Mouse (Mus musculus) intestine, embryonic 14.5 days (tissue): Measurements from ENCODE around the gene Rnf111. TPM values are rescaled to one million over a fixed set of nuclear protein-coding genes. Genes with fewer than 3 reads are reported as not detected.

Experiments
- ATAC-seq: fragments of 200-750 bp; cut with Nextera tagmentation; replicated peaks from 2 replicates; pipeline ENCODE4 v1.8.0; 2017; ENCODE audit warnings: low read depth, moderate number of reproducible peaks, moderate TSS enrichment, moderate library complexity; ENCODE audit not compliant: low FRiP score, low TSS enrichment
- DNase-seq: peaks from one replicate; pipeline ENCODE4 v3.0.0-alpha.2; 2018; ENCODE audit warnings: low spot score
- H3K27ac ChIP-seq: fragments of 300-500 bp; sonication (generic); 2 replicates; pipeline ENCODE4 v1.5.1; 2014; ENCODE audit warnings: low read depth, mild to moderate bottlenecking, control low read depth
- H3K27me3 ChIP-seq: fragments of 300-500 bp; sonication (generic); replicated peaks from 2 replicates; pipeline ENCODE4 v1.6.1; 2014; ENCODE audit warnings: low read length, control low read depth; ENCODE audit not compliant: control insufficient read depth, insufficient read depth
- H3K36me3 ChIP-seq: fragments of 300-500 bp; sonication (generic); 2 replicates; pipeline ENCODE4 v1.6.1; 2014; ENCODE audit warnings: low read length, control low read depth; ENCODE audit not compliant: control insufficient read depth, insufficient read depth
- H3K4me1 ChIP-seq: fragments of 300-500 bp; sonication (generic); replicated peaks from 2 replicates; pipeline ENCODE4 v1.6.1; 2014; ENCODE audit warnings: low read length, control low read depth, mixed read lengths; ENCODE audit not compliant: control insufficient read depth, insufficient read depth
- H3K4me2 ChIP-seq: fragments of 300-500 bp; sonication (generic); 2 replicates; pipeline ENCODE4 v1.6.1; 2014; ENCODE audit warnings: low read length
- H3K4me3 ChIP-seq: fragments of 300-500 bp; sonication (generic); 2 replicates; pipeline ENCODE4 v1.5.1; 2014; ENCODE audit warnings: low read depth, low read length, control low read depth, mixed read lengths
- H3K9ac ChIP-seq: fragments of 300-500 bp; sonication (generic); 2 replicates; pipeline ENCODE4 v1.6.1; 2014; ENCODE audit warnings: mild to moderate bottlenecking, low read length
- H3K9me3 ChIP-seq: fragments of 300-500 bp; sonication (generic); 2 replicates; pipeline ENCODE4 v1.6.1; 2016; ENCODE audit warnings: low read length, control low read depth; ENCODE audit not compliant: control insufficient read depth
- WGBS: fragments of 180-500 bp; shearing (Covaris S2); extraction: QIAGEN DNeasy Blood & Tissue Kit; methylation state at CpG from one replicate; pipeline ENCODE4 v1.1.7; 2014; 5-methylcytosine and 5-hydroxymethylcytosine counted together
- microRNA-seq: library from miRNA; unstranded; fragments of <30 nt; microRNA quantifications from one replicate; pipeline ENCODE4, GENCODE M21; 2016
- polyA plus RNA-seq: library from polyadenylated mRNA; unstranded; fragments of >200 nt; fragmentation: Nextera tagmentation; extraction: Ambion mirVana; gene quantifications from 2 replicates; pipeline ENCODE4 v1.2.1, GENCODE M21; 2014

Gene Rnf111
- polyA plus RNA-seq, 1 experiment from 2014 or later = 27.2 TPM

GRCm38 (mm10) chr9:70387410-70388119, 116.0 kb downstream of the Rnf111 start:
- WGBS = 82% methylated on average over 4 of the region's 4 CpGs
- no peak overlapping the region for H3K9ac ChIP-seq
- no peak for ATAC-seq
- DNase-seq = no peak
- no peaks in the 10 kb centered on the region for H3K4me1 ChIP-seq
- no peak overlapping the region for H3K4me3 ChIP-seq
- H3K36me3 ChIP-seq = peaks cover 10% of the 10 kb centered on the region; the same call in 1 of the 2 replicates
- no peak overlapping the region for H3K4me2 ChIP-seq
- no peaks in the 10 kb centered on the region for H3K27me3 ChIP-seq
- no peaks in the 10 kb centered on the region for H3K9me3 ChIP-seq
- H3K27ac ChIP-seq = no peak overlapping the region

- Histone ChIP-seq H3K27me3 (no peaks in the 10 kb centered on the region), H3K4me1 (no peaks in the 10 kb centered on the region), H3K4me2 (no peak overlapping the region), H3K36me3 (peaks cover 19% of the 10 kb centered on the region; the same call in 1 of the 2 replicates), H3K27ac (no peak overlapping the region), H3K9ac (no peak overlapping the region), H3K4me3 (no peak overlapping the region), H3K9me3 (no peaks in the 10 kb centered on the region)
- DNase-seq (no peak), ATAC-seq (no peak)
- WGBS = 70% methylated on average over 18 of the region's 18 CpGs
These were observed 118.4 kb downstream of the Rnf111 start for GRCm38 (mm10) chr9:70384958-70385728.

GRCm38 (mm10) chr9:70384494-70384893, 119.0 kb downstream of the Rnf111 start:
- no peak for ATAC-seq
- Histone ChIP-seq H3K4me2 (no peak overlapping the region), H3K36me3 (peaks cover 19% of the 10 kb centered on the region; the same call in 1 of the 2 replicates), H3K4me3 (no peak overlapping the region), H3K4me1 (no peaks in the 10 kb centered on the region), H3K27me3 (no peaks in the 10 kb centered on the region), H3K9me3 (no peaks in the 10 kb centered on the region), H3K9ac (no peak overlapping the region), H3K27ac (no peak overlapping the region)
- 96% methylated on average over 4 of the region's 4 CpGs for WGBS
- DNase-seq = no peak

- Histone ChIP-seq H3K4me2 (no peak overlapping the region), H3K27ac (no peak overlapping the region), H3K36me3 (peaks cover 23% of the 10 kb centered on the region), H3K4me1 (no peaks in the 10 kb centered on the region), H3K4me3 (no peak overlapping the region), H3K27me3 (no peaks in the 10 kb centered on the region), H3K9me3 (no peaks in the 10 kb centered on the region), H3K9ac (no peak overlapping the region)
- 75% methylated on average over 10 of the region's 10 CpGs for WGBS
- no peak for ATAC-seq
- no peak for DNase-seq
These were observed 119.8 kb downstream of the Rnf111 start for GRCm38 (mm10) chr9:70383750-70384149.

- Histone ChIP-seq H3K4me1 (no peaks in the 10 kb centered on the region), H3K4me2 (no peak overlapping the region), H3K9ac (no peak overlapping the region), H3K27ac (no peak overlapping the region), H3K27me3 (no peaks in the 10 kb centered on the region), H3K36me3 (peaks cover 36% of the 10 kb centered on the region), H3K9me3 (no peaks in the 10 kb centered on the region), H3K4me3 (no peak overlapping the region)
- no peak for ATAC-seq
- DNase-seq = no peak
- WGBS = 83% methylated on average over 12 of the region's 12 CpGs
These were observed 121.4 kb downstream of the Rnf111 start for GRCm38 (mm10) chr9:70382091-70382490.

GRCm38 (mm10) chr9:70379502-70380467, 123.7 kb downstream of the Rnf111 start:
- 83% methylated on average over 7 of the region's 7 CpGs for WGBS
- Histone ChIP-seq H3K4me3 (no peak overlapping the region), H3K4me1 (no peaks in the 10 kb centered on the region), H3K27ac (no peak overlapping the region), H3K4me2 (no peak overlapping the region), H3K27me3 (no peaks in the 10 kb centered on the region), H3K9me3 (no peaks in the 10 kb centered on the region), H3K9ac (no peak overlapping the region), H3K36me3 (peaks cover 39% of the 10 kb centered on the region)
- DNase-seq (no peak), ATAC-seq (no peak)

Small RNA genes lying within 50 kb of the gene (microRNA-seq; reads per million reads assigned to microRNA genes)
- gene Mir5626 = 5.6 reads per million, percentile 33 among the genes with 10 or more reads in this experiment

Other genes starting within 250 kb of the Rnf111 start
- 182 and 194 TPM in 2 replicates for gene Ccnb2, start 82.2 kb downstream of the Rnf111 start, polyA plus RNA-seq
- 56.5 and 62.1 TPM in 2 replicates for gene Sltm, start 39.0 kb upstream of the Rnf111 start, polyA plus RNA-seq
- 0.13 and 0.50 TPM in 2 replicates for gene Gm10642, start 152.5 kb upstream of the Rnf111 start, polyA plus RNA-seq
- 8.5 and 11.0 TPM in 2 replicates for gene Mindy2, start 153.4 kb upstream of the Rnf111 start, polyA plus RNA-seq
- 63.7 and 68.2 TPM in 2 replicates for gene Adam10, start 175.3 kb upstream of the Rnf111 start, polyA plus RNA-seq